Mouse (Mus musculus) right cerebral cortex, adult 18-20 months (tissue): ENCODE results near the gene Macrod2.
A peak's percentile ranks its signal among the peaks of the same experiment; 100 is the strongest.

Experiments used
- DNase-seq: peaks from one replicate; pipeline ENCODE4 v3.0.0; 2022; ENCODE audit warnings: mixed read lengths

Macrod2 gene

DNA sequence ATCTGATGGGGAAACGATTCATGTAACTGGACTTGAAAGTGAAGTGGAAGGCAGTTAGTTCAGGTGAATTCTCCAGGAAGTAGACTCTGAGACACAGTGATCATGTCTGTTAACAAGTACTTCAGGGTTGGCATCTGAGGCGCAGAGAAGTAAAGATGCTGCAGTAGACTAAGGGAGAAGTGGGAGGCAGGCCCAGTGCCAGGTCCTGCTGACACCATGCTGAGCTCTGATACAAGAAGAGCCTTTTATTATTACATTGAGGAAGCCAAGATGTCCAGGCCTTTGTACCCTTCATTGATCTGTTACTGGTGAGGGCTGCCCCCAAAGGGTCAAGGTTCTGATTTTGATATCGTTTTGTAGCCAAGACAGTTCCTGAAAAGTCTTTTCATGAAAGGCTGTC lies 1327.4 kb downstream of the Macrod2 start:
- DNase-seq: no peak

GRCm38 (mm10) chr2:141728998-141729397 lies 1333.9 kb downstream of the Macrod2 start:
- no peak for DNase-seq

DNA sequence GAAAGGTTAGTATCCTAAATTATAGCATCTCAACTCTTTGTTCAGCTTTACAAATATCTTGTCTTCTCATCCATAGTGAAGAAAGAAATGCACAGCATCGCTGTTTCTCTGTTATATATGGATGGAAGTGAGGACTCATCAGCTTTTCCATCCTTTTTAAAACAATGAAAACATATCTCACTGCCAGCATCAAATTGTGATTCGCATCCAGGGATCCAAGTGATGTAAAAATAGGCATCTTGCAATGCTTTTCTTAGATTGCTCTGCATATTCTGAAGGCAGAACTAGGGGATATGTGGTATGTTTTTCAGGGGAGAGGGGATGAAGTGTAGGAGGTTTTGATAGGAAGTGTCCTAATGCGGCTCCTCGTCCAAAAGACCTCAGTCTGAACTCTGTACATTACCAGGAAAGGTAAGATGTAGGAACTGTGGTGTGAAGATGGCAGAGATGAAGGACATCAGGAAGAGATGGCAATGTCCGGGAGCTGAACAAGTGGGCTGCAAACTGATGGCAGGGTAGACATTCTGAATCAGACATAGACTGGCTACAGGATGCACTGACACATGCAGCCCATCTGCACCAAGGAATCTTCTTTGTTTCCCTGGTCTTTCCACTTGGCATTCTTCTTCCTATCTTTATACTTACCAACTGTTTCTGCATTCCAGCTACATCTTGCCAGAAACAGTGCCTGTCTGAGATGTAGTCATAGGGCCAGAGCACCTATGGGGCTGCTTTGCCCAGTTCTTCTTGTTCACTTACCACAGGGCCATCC lies 1341.8 kb downstream of the Macrod2 start:
- DNase-seq: peak; percentile 12

GRCm38 (mm10) chr2:141738702-141739101 lies 1343.6 kb downstream of the Macrod2 start:
- no peak for DNase-seq

DNA sequence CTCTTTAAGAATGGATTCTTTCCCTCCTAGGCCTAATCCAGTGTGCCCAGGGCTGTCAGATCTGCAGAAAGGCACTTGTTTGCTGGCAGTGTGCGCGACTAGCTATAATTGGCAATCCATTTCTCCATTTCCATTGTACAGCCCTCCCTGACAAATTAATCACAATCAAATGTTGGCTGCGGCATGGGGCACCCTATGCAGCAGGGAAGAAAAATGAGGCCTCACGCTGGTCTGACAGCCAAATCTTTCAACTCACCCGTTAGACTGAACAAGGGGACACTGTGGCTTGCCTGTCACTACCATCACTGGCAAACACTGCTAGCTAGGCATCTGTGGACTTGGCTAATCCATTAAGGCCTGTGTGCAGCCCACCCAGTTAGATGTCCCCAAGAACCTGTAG lies 1345.2 kb downstream of the Macrod2 start:
- DNase-seq: no peak

DNA sequence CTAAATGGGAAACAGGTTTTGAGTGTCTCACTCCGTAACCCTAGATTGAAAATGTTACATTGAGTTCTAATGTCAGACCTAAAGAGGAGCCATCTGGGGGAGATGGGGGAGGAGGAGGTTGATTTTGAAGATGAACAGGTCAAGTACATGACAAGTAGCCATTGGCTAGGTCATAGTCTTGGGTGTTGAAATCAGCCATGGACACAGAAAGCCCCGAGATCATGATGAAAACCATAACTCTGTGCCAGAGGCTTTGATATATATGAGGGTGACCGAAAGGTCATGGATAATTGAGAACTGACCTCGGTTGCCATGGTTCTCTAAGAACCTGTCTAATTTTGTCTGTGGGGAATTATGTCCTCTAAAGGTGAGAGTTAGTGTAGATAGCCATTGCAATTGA lies 1405.1 kb downstream of the Macrod2 start:
- no peak for DNase-seq

GRCm38 (mm10) chr2:141800909-141801308 lies 1405.8 kb downstream of the Macrod2 start:
- DNase-seq: no peak

GRCm38 (mm10) chr2:141816266-141816665 lies 1421.2 kb downstream of the Macrod2 start:
- no peak for DNase-seq

DNA sequence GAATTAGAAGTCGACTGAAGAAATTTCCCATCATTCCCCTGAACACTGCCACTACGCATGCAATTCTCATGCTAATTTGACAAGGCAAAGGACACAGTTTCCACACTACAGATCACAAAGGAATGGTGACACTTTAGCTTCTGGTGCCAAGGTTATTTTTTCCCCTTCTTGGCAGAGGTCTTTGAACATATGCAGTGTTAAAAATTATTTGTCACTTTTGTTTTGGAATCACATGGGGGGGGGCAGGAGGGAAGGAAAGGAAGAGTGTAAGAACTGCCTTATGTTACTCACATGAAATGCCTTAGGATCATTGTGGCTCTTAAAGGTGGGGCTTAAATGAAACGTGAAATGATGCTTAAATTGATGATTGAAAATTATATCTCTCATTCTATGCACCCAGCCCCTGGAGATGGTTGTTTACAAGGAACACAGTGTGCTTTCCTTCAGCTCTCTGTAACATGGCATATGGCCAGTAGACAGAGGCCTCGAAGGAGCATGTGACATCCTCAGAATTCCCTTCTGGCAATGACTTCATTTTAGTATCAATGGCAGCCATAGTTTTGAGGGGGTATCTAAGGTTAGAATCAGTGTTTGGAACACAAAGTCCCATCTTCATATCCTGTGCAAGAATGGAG lies 1422.6 kb downstream of the Macrod2 start:
- DNase-seq: peak; percentile 6

DNA sequence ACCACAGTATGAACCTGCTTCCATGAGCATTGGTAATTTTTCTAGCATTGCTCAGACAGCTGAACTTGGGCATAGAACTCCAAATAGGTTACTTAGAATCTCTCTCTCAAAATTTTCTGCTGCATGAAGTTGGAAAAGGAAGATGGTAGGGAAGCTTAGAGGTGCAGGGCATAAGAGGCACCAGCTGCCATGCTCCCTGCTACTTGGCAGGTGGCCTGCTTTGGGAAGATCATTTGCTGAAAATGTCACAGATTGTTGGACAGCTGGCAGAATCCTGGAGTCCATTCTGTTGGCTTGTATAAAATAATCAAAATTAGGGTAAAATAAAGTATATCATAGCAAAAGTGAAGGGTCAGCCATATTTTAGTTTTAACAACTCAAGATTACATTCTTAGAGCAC lies 1425.7 kb downstream of the Macrod2 start:
- DNase-seq: no peak

DNA sequence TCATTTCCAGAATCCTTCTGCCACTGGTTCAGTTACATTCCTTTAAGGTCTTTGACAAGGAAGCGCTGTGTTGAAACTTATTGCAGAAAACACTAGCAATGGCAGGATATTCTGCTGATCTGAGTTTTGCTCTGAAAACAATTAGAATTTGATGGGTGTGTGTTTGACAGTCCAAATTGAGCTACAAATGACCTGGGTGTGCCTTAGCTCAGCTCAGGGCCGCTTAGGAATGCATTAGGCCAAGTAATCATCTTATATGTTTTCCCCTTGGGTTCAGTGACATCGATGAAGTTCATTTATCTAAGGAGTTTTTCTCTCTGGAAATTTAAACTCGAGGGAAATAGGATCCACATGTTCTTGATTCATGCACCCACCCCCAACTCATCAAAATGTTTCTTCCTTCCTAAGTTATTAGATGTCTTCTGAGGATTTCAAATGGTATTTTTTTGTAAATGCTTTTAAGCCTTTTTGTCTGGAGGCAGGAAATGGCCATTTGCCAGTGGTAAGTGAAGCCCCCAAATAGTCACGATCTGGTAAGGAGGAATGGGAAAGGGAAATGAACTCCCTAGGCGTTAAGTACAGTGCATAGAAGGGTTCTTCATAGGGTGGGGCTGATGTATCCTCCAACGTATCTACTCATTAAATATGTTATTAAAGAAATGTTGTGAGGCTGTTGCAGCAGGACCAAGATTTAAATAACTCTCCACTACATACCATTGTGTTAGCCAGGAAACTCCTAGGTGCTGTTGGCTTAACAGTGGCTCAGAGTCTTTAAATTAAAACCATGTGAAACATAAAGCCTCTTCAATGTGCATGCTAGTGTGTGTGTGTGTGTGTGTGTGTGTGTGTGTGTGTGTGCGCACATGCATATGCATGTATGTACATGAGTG lies 1430.7 kb downstream of the Macrod2 start:
- DNase-seq: no peak

GRCm38 (mm10) chr2:141830496-141830895 lies 1435.4 kb downstream of the Macrod2 start:
- DNase-seq: no peak

GRCm38 (mm10) chr2:141831515-141831914 lies 1436.4 kb downstream of the Macrod2 start:
- no peak for DNase-seq

- peak; percentile 11 for DNase-seq
Measured at GRCm38 (mm10) chr2:141834156-141834782, 1439.2 kb downstream of the Macrod2 start.

DNA sequence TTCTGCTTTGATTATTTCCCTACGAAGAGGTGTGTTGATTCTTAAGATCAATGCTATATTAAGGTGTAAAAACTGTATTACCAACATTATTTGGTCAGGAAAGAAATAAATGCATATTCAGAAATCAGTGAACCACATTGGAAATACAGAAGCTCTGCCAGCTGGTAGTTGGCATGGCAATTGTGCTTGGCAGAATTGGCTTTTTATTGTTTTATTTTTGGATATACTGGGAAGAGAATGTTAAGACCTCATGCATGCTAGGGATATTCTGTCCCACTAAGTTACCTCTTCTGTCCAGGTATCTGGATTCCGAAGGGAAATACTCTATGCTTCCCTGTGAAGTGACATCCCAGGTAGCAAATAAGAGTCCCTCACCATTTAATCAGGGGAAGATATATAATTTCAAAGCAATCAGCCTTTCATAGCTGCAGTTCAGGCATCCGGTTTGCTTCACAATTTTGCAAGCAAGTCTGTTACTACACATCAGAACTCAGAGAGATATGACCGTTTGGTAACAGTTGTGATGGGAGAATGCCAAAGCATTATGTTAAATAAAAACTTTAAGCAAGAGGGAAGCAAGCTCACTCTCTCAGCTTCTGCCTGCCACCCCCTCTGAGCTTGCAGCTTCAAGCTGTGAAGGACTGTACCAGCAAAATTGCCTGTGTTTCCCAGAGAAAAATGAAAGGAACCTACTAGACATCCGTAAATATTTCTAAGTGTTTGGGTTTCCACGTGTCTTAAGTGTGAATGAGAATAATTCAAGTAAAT lies 1449.5 kb downstream of the Macrod2 start:
- DNase-seq: peak; percentile 69

DNA sequence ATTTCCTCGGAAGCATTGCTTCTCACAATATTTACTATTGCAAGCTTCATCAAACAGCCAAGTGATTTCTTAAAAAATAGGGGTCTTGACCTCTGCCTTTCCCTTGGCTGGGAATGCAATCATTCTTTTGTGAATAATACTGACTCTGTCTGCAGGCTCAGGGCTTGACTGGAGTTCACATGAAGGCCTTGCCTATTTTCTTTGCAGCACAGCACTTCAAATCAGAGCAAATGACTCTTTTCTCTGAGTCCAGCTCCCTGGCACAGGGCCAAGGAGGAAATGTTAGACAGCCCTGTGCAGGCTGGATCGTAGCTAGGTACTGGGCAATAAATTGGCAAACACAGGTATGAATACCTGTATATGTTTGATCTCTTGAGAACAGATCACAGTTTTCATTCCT lies 1464.1 kb downstream of the Macrod2 start:
- DNase-seq: no peak

GRCm38 (mm10) chr2:141861679-141862268 lies 1466.7 kb downstream of the Macrod2 start:
- DNase-seq: no peak

DNA sequence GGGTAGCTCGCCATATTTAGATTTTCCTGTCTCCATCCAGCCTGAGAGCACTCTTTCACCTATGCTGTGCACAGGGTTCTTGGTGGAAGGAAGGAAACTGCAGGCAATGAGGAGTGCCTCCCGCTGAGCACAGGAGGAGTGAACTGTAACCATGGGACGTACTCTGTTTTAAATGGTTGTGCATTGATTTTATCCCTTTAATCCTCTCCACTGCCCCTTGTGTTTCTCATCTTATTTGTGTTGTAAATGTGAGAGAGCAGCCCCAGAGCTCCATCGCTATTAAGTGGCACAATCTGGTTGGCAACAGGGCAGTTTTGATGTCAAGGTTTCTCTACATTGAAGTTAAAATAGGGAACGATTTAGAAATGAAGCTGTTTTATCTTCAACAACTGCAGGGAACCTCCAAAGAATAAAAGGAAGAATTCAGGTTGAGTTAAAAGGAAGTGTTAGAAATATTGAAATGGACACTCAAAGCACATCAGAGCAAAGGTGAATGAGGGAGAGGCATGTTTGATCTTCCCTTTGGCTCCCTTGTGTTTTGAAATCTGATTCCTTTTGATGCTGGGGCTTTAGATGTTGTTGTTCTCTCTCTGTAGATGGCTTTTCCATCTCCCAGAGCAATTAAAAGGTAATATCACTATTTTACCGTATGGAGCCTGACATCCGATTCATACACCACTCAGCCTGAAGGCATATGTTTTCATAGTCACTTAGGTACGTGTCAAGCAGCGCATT lies 1467.6 kb downstream of the Macrod2 start:
- DNase-seq: no peak

DNA sequence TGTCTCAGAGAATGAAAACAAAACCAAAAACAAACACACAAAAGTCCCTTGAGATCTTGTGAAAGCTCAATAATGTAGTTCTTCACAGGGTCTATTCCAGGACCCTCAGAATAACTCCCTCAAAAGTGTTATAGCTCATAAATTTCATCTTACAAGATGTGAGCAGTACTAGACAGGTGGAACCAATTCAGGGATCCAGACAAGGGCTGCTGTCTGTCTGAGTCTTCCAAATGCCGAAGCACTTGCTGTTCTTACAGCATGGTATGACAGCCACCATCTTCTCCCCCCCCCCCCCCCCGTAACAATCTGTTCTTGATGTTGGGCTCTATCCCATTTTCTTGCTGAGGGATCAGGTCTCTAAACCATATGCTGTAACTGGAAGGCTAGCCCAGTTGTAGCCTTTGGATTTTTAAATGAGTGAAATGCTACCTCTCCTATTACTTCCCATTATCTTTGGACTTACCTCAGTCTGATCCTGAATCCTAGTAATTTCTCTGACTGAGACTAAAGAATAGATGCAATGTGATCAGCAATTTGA lies 1468.6 kb downstream of the Macrod2 start:
- no peak for DNase-seq

GRCm38 (mm10) chr2:141870930-141871329 lies 1475.8 kb downstream of the Macrod2 start:
- no peak for DNase-seq
